Mouse (Mus musculus) megakaryocyte, embryonic 14.5 days (primary cell): Measurements from ENCODE around the gene Polr3g.

Source experiments
- FLI1 ChIP-seq: IDR thresholded peaks from 2 replicates; pipeline ENCODE4 v1.6.1; 2012; ENCODE audit warnings: low read length, inconsistent platforms, mixed read lengths
- GATA1 ChIP-seq: IDR thresholded peaks from 3 replicates; pipeline ENCODE4 v1.6.1; 2012; ENCODE audit warnings: mixed read lengths, low read length, inconsistent platforms, borderline replicate concordance

DNA sequence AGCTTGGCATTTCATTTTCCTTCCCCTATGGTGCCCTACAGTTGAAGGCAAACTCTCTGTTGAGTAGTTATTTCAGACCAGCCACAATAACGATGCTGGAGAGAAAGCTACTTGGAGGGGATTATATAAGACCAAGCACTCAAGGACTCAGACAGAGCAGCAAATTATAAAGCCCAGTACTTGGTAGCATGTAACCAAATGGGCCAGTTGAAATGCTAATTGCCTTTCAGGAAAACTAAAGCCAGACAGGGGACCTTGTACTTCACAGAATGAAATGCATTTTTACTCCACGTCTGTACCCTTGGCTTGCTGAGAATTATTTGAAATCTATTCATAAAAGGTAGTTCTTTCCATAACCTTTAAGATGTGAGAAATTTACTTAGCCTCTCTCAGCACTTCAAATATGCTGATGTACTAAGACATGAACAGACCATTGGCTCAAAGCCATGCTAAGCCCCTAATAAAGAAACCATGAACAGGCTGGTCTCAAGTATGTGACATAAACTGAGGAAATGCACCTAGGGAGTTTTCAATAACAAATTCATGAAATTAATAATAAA lies 82.1 kb downstream of the Polr3g start:
- TF ChIP-seq GATA1 = no peak
- TF ChIP-seq FLI1 = no peak
